Mouse (Mus musculus): ENCODE results near the gene 2310011J03Rik.

GRCm38 (mm10) chr10:80298571-80299281 lies 21.6 kb downstream of the 2310011J03Rik start:
- TF ChIP-seq CTCF (IDR thresholded peaks at IDR 0.05; ENCODE audit: low read depth) (no peak), EP300 (IDR thresholded peaks at IDR 0.05; ENCODE audit: low read depth) (no peak)
